Mouse (Mus musculus) embryonic facial prominence, embryonic 13.5 days (tissue): Measurements from ENCODE around the gene Cdhr2. TPM values are rescaled to one million over a fixed set of nuclear protein-coding genes. Genes with fewer than 3 reads are reported as not detected.

Experiments
- ATAC-seq: fragments of 200-750 bp; cut with Nextera tagmentation; 2 replicates; pipeline ENCODE4 v1.8.0; 2017; ENCODE audit warnings: low read depth; ENCODE audit not compliant: insufficient number of reproducible peaks, insufficient read depth, low FRiP score, low TSS enrichment
- H3K27ac ChIP-seq: fragments of 300-500 bp; sonication (generic); 2 replicates; pipeline ENCODE4 v1.5.1; 2015; ENCODE audit warnings: moderate library complexity, mild to moderate bottlenecking, inconsistent platforms
- H3K27me3 ChIP-seq: fragments of 300-500 bp; sonication (generic); 2 replicates; pipeline ENCODE4 v1.6.1; 2015; ENCODE audit warnings: mild to moderate bottlenecking, inconsistent platforms
- H3K36me3 ChIP-seq: fragments of 300-500 bp; sonication (generic); 2 replicates; pipeline ENCODE4 v1.6.1; 2015; ENCODE audit warnings: mild to moderate bottlenecking, inconsistent platforms
- H3K4me1 ChIP-seq: fragments of 300-500 bp; sonication (generic); 2 replicates; pipeline ENCODE4 v1.6.1; 2015; ENCODE audit warnings: inconsistent platforms
- H3K4me2 ChIP-seq: fragments of 300-500 bp; sonication (generic); 2 replicates; pipeline ENCODE4 v1.6.1; 2015; ENCODE audit warnings: moderate library complexity, mild to moderate bottlenecking, inconsistent platforms
- H3K4me3 ChIP-seq: fragments of 300-500 bp; sonication (generic); 2 replicates; pipeline ENCODE4 v1.5.1; 2015; ENCODE audit warnings: mild to moderate bottlenecking, inconsistent platforms
- H3K9ac ChIP-seq: fragments of 300-500 bp; sonication (generic); 2 replicates; pipeline ENCODE4 v1.6.1; 2015; ENCODE audit warnings: mild to moderate bottlenecking, inconsistent platforms
- H3K9me3 ChIP-seq: fragments of 300-500 bp; sonication (generic); 2 replicates; pipeline ENCODE4 v1.6.1; 2016; ENCODE audit warnings: inconsistent platforms
- WGBS: fragments of 180-500 bp; shearing (Covaris S2); methylation state at CpG from one replicate; pipeline ENCODE4 v1.1.7; 2015; ENCODE audit warnings: mixed read lengths; 5-methylcytosine and 5-hydroxymethylcytosine counted together
- polyA plus RNA-seq: library from polyadenylated mRNA; unstranded; fragments of >200 nt; fragmentation: Nextera tagmentation; extraction: Ambion mirVana; gene quantifications from 2 replicates; pipeline ENCODE4 v1.2.1, GENCODE M21; 2015

Gene Cdhr2
- polyA plus RNA-seq, result 1.4 TPM in 1 of 2 replicates, not detected in the other

GRCm38 (mm10) chr13:54701243-54701642 lies at the start of gene Cdhr2:
Cdhr2 (plus strand) TSS chr13:54701461.
- Histone ChIP-seq H3K36me3 (no peaks in the 10 kb centered on the region), H3K27me3 (no peaks in the 10 kb centered on the region; the same call in 1 of the 2 replicates), H3K4me3 (no peak within 1 kb of the TSS), H3K9me3 (no peaks in the 10 kb centered on the region), H3K27ac (no peak within 1 kb of the TSS), H3K4me2 (no peak within 1 kb of the TSS), H3K4me1 (no peaks in the 10 kb centered on the region), H3K9ac (no peak within 1 kb of the TSS)
- no peak for ATAC-seq
- 72% methylated on average over 5 of the region's 5 CpGs for WGBS

- WGBS, result 55% methylated on average over 5 of the region's 5 CpGs
- Histone ChIP-seq H3K4me3 (no peak overlapping the region), H3K9me3 (no peaks in the 10 kb centered on the region), H3K4me2 (no peak overlapping the region), H3K27ac (no peak overlapping the region), H3K9ac (no peak overlapping the region), H3K4me1 (no peaks in the 10 kb centered on the region), H3K27me3 (no peaks in the 10 kb centered on the region), H3K36me3 (peaks cover 88% of the 10 kb centered on the region)
- ATAC-seq, result no peak
Measured at GRCm38 (mm10) chr13:54660877-54661276, 40.4 kb upstream of the Cdhr2 start.

- no peak overlapping the region for H3K4me2 ChIP-seq
- no peak overlapping the region for H3K4me3 ChIP-seq
- no peak for ATAC-seq
- H3K36me3 ChIP-seq, result peaks cover 87% of the 10 kb centered on the region
- WGBS, result 91% methylated on average over 12 of the region's 12 CpGs
- no peak overlapping the region for H3K27ac ChIP-seq
- H3K9ac ChIP-seq, result no peak overlapping the region
- no peaks in the 10 kb centered on the region for H3K27me3 ChIP-seq
- no peaks in the 10 kb centered on the region for H3K4me1 ChIP-seq
- no peaks in the 10 kb centered on the region for H3K9me3 ChIP-seq
Measured at GRCm38 (mm10) chr13:54661358-54661757, 39.9 kb upstream of the Cdhr2 start.

GRCm38 (mm10) chr13:54663999-54664398 lies 37.3 kb upstream of the Cdhr2 start:
- Histone ChIP-seq H3K9ac (no peak overlapping the region), H3K4me3 (no peak overlapping the region), H3K27me3 (no peaks in the 10 kb centered on the region), H3K9me3 (no peaks in the 10 kb centered on the region), H3K4me2 (no peak overlapping the region), H3K4me1 (no peaks in the 10 kb centered on the region), H3K36me3 (peaks cover 73% of the 10 kb centered on the region), H3K27ac (no peak overlapping the region)
- WGBS, result 70% methylated on average over 4 of the region's 4 CpGs
- no peak for ATAC-seq

GRCm38 (mm10) chr13:54664509-54664908 lies 36.8 kb upstream of the Cdhr2 start:
- H3K4me2 ChIP-seq, result no peak overlapping the region
- no peak overlapping the region for H3K9ac ChIP-seq
- H3K4me1 ChIP-seq, result no peaks in the 10 kb centered on the region
- no peak overlapping the region for H3K4me3 ChIP-seq
- peaks cover 69% of the 10 kb centered on the region for H3K36me3 ChIP-seq
- WGBS, result 77% methylated on average over 1 of the region's 1 CpGs
- no peaks in the 10 kb centered on the region for H3K9me3 ChIP-seq
- no peaks in the 10 kb centered on the region for H3K27me3 ChIP-seq
- ATAC-seq, result no peak
- no peak overlapping the region for H3K27ac ChIP-seq

- H3K36me3 ChIP-seq, result peaks cover 65% of the 10 kb centered on the region
- 93% methylated on average over 7 of the region's 7 CpGs for WGBS
- no peaks in the 10 kb centered on the region for H3K27me3 ChIP-seq
- H3K9ac ChIP-seq, result no peak overlapping the region
- ATAC-seq, result no peak
- H3K9me3 ChIP-seq, result no peaks in the 10 kb centered on the region
- H3K4me2 ChIP-seq, result no peak overlapping the region
- no peak overlapping the region for H3K4me3 ChIP-seq
- H3K4me1 ChIP-seq, result no peaks in the 10 kb centered on the region
- H3K27ac ChIP-seq, result no peak overlapping the region
Measured at GRCm38 (mm10) chr13:54665062-54665461, 36.2 kb upstream of the Cdhr2 start.

GRCm38 (mm10) chr13:54670491-54670890 lies 30.8 kb upstream of the Cdhr2 start:
- no peak overlapping the region for H3K4me2 ChIP-seq
- no peaks in the 10 kb centered on the region for H3K27me3 ChIP-seq
- H3K9ac ChIP-seq, result no peak overlapping the region
- 65% methylated on average over 2 of the region's 2 CpGs for WGBS
- ATAC-seq, result no peak
- H3K9me3 ChIP-seq, result no peaks in the 10 kb centered on the region
- H3K36me3 ChIP-seq, result peaks cover 20% of the 10 kb centered on the region
- H3K4me3 ChIP-seq, result no peak overlapping the region
- H3K27ac ChIP-seq, result no peak overlapping the region
- no peaks in the 10 kb centered on the region for H3K4me1 ChIP-seq

- H3K36me3 ChIP-seq, result peaks cover 27% of the 10 kb centered on the region
- peak; percentile 50; the same call in 1 of the 2 replicates for ATAC-seq
- no peak overlapping the region for H3K9ac ChIP-seq
- H3K4me2 ChIP-seq, result no peak overlapping the region
- H3K27ac ChIP-seq, result 0 out of 2 replicates have a peak overlapping the region, but pooled peaks have one; percentile 24
- H3K9me3 ChIP-seq, result no peaks in the 10 kb centered on the region
- no peaks in the 10 kb centered on the region for H3K27me3 ChIP-seq
- H3K4me3 ChIP-seq, result no peak overlapping the region
- 0 out of 2 replicates have a peak, but pooled peaks cover 5% of the 10 kb centered on the region for H3K4me1 ChIP-seq
- 54% methylated on average over 11 of the region's 11 CpGs for WGBS
Measured at GRCm38 (mm10) chr13:54675895-54676590, 25.2 kb upstream of the Cdhr2 start.

GRCm38 (mm10) chr13:54678263-54678662 lies 23.0 kb upstream of the Cdhr2 start:
- Histone ChIP-seq H3K4me1 (0 out of 2 replicates have a peak, but pooled peaks cover 5% of the 10 kb centered on the region), H3K4me2 (no peak overlapping the region), H3K9me3 (no peaks in the 10 kb centered on the region), H3K9ac (no peak overlapping the region), H3K36me3 (peaks cover 49% of the 10 kb centered on the region), H3K27me3 (no peaks in the 10 kb centered on the region), H3K27ac (no peak overlapping the region), H3K4me3 (no peak overlapping the region)
- ATAC-seq, result no peak
- 70% methylated on average over 4 of the region's 4 CpGs for WGBS

- no peaks in the 10 kb centered on the region for H3K9me3 ChIP-seq
- H3K36me3 ChIP-seq, result peaks cover 68% of the 10 kb centered on the region
- no peak overlapping the region for H3K4me3 ChIP-seq
- no peak for ATAC-seq
- H3K27ac ChIP-seq, result no peak overlapping the region
- 79% methylated on average over 17 of the region's 17 CpGs for WGBS
- H3K27me3 ChIP-seq, result no peaks in the 10 kb centered on the region
- H3K4me2 ChIP-seq, result no peak overlapping the region
- no peak overlapping the region for H3K9ac ChIP-seq
- peaks cover 17% of the 10 kb centered on the region for H3K4me1 ChIP-seq
Measured at GRCm38 (mm10) chr13:54680184-54680853, 20.9 kb upstream of the Cdhr2 start.

- Histone ChIP-seq H3K9ac (no peak overlapping the region), H3K36me3 (peaks cover 68% of the 10 kb centered on the region)
- no peak for ATAC-seq
Measured at GRCm38 (mm10) chr13:54681291-54681690, 20.0 kb upstream of the Cdhr2 start.

GRCm38 (mm10) chr13:54683301-54683700 lies 18.0 kb upstream of the Cdhr2 start:
- Histone ChIP-seq H3K4me2 (no peak overlapping the region), H3K4me3 (no peak overlapping the region), H3K27ac (no peak overlapping the region), H3K27me3 (no peaks in the 10 kb centered on the region), H3K9ac (no peak overlapping the region), H3K4me1 (peaks cover 24% of the 10 kb centered on the region), H3K36me3 (peaks cover 66% of the 10 kb centered on the region), H3K9me3 (no peaks in the 10 kb centered on the region)
- 91% methylated on average over 3 of the region's 3 CpGs for WGBS
- ATAC-seq, result no peak

More at GRCm38 (mm10) chr13:54681291-54681690, 20.0 kb upstream of the Cdhr2 start:
- no peak overlapping the region for H3K27ac ChIP-seq
- no peaks in the 10 kb centered on the region for H3K27me3 ChIP-seq
- 74% methylated on average over 8 of the region's 8 CpGs for WGBS
- H3K9me3 ChIP-seq, result no peaks in the 10 kb centered on the region
- H3K4me1 ChIP-seq, result peaks cover 23% of the 10 kb centered on the region
- no peak overlapping the region for H3K4me3 ChIP-seq
- H3K4me2 ChIP-seq, result no peak overlapping the region
